Mouse (Mus musculus) heart, embryonic 10.5 days (tissue): Measurements from ENCODE around the gene Tmem145. TPM values are rescaled to one million over a fixed set of nuclear protein-coding genes. Genes with fewer than 3 reads are reported as not detected.
"Not testable (repeated sequence)": the region's sequence is repeated elsewhere in the genome, so short reads cannot be mapped to it uniquely, and the experiment has no call there.

Source experiments
- DNase-seq: peaks from one replicate; pipeline ENCODE4 v3.0.0-alpha.2; 2017; ENCODE audit warnings: low spot score
- H3K27ac ChIP-seq: fragments of 300-500 bp; sonication (generic); 2 replicates; pipeline ENCODE4 v1.5.1; 2016; ENCODE audit warnings: mild to moderate bottlenecking
- H3K27me3 ChIP-seq: fragments of 300-500 bp; sonication (generic); 2 replicates; pipeline ENCODE4 v1.6.1; 2016; ENCODE audit warnings: mild to moderate bottlenecking; ENCODE audit not compliant: poor library complexity, insufficient read depth, severe bottlenecking
- H3K36me3 ChIP-seq: fragments of 300-500 bp; sonication (generic); 2 replicates; pipeline ENCODE4 v1.6.1; 2016; ENCODE audit warnings: mild to moderate bottlenecking, moderate library complexity
- H3K4me1 ChIP-seq: fragments of 300-500 bp; sonication (generic); 2 replicates; pipeline ENCODE4 v1.6.1; 2016; ENCODE audit warnings: mild to moderate bottlenecking
- H3K4me3 ChIP-seq: fragments of 300-500 bp; sonication (generic); 2 replicates; pipeline ENCODE4 v1.5.1; 2016; ENCODE audit warnings: mild to moderate bottlenecking, moderate library complexity
- H3K9me3 ChIP-seq: fragments of 300-500 bp; sonication (generic); 2 replicates; pipeline ENCODE4 v1.6.1; 2016; ENCODE audit warnings: mild to moderate bottlenecking, moderate library complexity
- WGBS: fragments of 180-500 bp; shearing (Covaris S2); methylation state at CpG from one replicate; pipeline ENCODE4 v1.1.7; 2016; 5-methylcytosine and 5-hydroxymethylcytosine counted together
- polyA plus RNA-seq: library from polyadenylated mRNA; unstranded; fragments of >200 nt; fragmentation: Nextera tagmentation; extraction: Ambion mirVana; gene quantifications from 2 replicates; pipeline ENCODE4 v1.2.1, GENCODE M21; 2016

Gene Tmem145
- polyA plus RNA-seq = 0.09 and 0.63 TPM in 2 replicates

DNA sequence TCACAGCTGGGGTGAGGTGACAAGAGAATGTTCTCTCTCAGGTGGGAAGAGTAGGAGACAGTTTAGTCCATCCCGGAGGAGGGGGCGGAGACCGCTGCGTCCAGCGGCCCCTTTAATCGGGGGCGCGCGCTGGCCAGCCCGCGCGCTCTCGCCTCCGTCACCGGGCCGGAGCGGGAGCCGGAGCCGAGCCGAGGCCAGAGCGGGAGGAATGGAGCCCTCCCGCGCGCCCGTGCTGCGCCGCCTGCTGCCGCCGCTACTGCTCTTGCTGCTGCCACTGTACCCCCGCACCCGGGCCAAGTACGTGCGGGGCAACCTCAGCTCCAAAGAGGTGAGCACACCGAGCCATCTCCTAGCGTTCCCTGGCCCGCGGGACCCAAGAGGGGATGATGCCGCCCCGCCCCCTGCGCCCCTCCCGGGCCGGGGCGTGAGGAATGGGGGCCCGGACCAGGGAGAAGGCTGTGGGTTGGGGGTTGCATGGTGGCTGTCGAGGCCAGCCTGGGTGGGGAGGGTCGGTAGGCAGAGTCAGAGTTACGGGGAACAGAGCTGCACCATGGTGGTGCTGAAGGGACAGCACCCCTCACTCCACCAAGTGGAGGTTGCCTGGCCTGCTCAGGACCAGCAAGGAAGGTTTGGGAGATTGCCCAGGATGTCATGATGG is at the start of gene Tmem145:
Gene Tmem145, plus strand, starts transcription at position 151 of the 658 bp plus-strand sequence.
- Histone ChIP-seq H3K4me1 (peaks cover 13% of the 10 kb centered on the region), H3K27ac (no peak within 1 kb of the TSS), H3K9me3 (no peaks in the 10 kb centered on the region; the same call in 1 of the 2 replicates), H3K27me3 (peaks cover 42% of the 10 kb centered on the region), H3K36me3 (no peaks in the 10 kb centered on the region), H3K4me3 (peak within 1 kb of the TSS; percentile 70)
- WGBS = under 1% methylated on average over 47 of the region's 47 CpGs
- peak; percentile 80 for DNase-seq

GRCm38 (mm10) chr7:25261896-25262295 is 44.0 kb upstream of the Tmem145 start:
- H3K27ac ChIP-seq = no peak overlapping the region

GRCm38 (mm10) chr7:25263968-25264870 is 41.7 kb upstream of the Tmem145 start:
- peaks cover 29% of the 10 kb centered on the region for H3K4me1 ChIP-seq
- WGBS = 27% methylated on average over 17 of the region's 17 CpGs
- no peaks in the 10 kb centered on the region for H3K27me3 ChIP-seq
- no peaks in the 10 kb centered on the region for H3K9me3 ChIP-seq
- H3K27ac ChIP-seq = no peak overlapping the region
- no peak overlapping the region for H3K4me3 ChIP-seq
- DNase-seq = no peak
- H3K36me3 ChIP-seq = no peaks in the 10 kb centered on the region

More at GRCm38 (mm10) chr7:25261896-25262295, 44.0 kb upstream of the Tmem145 start:
- no peaks in the 10 kb centered on the region for H3K36me3 ChIP-seq
- no peaks in the 10 kb centered on the region for H3K9me3 ChIP-seq
- no peaks in the 10 kb centered on the region for H3K27me3 ChIP-seq
- no peak overlapping the region for H3K4me3 ChIP-seq
- H3K4me1 ChIP-seq = peaks cover 18% of the 10 kb centered on the region
- no peak for DNase-seq
- 70% methylated on average over 1 of the region's 1 CpGs for WGBS

GRCm38 (mm10) chr7:25265743-25266142 is 40.2 kb upstream of the Tmem145 start:
- not testable (repeated sequence) for H3K9me3 ChIP-seq, H3K36me3 ChIP-seq, H3K27me3 ChIP-seq, H3K27ac ChIP-seq, DNase-seq, H3K4me3 ChIP-seq
- WGBS = 63% methylated on average over 5 of the region's 5 CpGs
- peaks cover 43% of the 10 kb centered on the region for H3K4me1 ChIP-seq

GRCm38 (mm10) chr7:25266180-25266962 is 39.5 kb upstream of the Tmem145 start:
- Histone ChIP-seq H3K4me3 (peak overlapping the region; percentile 87), H3K9me3 (no peaks in the 10 kb centered on the region), H3K36me3 (peaks cover 8% of the 10 kb centered on the region), H3K27ac (peak overlapping the region; percentile 99; the same call in 1 of the 2 replicates), H3K4me1 (peaks cover 43% of the 10 kb centered on the region), H3K27me3 (no peaks in the 10 kb centered on the region)
- 70% methylated on average over 8 of the region's 8 CpGs for WGBS
- DNase-seq = no peak

- WGBS = 0% methylated on average over 29 of the region's 29 CpGs
- Histone ChIP-seq H3K36me3 (peaks cover 17% of the 10 kb centered on the region), H3K9me3 (no peaks in the 10 kb centered on the region), H3K4me3 (peak within 1 kb of the TSS; percentile 87), H3K27me3 (no peaks in the 10 kb centered on the region), H3K4me1 (peaks cover 47% of the 10 kb centered on the region), H3K27ac (peak within 1 kb of the TSS; percentile 99)
- DNase-seq = peak; percentile 100
Measured at GRCm38 (mm10) chr7:25267301-25267750, 38.6 kb upstream of the Tmem145 start, which contains the start of gene Cic. Cic (plus strand) TSS chr7:25267704.

- WGBS = under 1% methylated on average over 33 of the region's 33 CpGs
- H3K36me3 ChIP-seq = peaks cover 23% of the 10 kb centered on the region
- H3K27me3 ChIP-seq = no peaks in the 10 kb centered on the region
Measured at GRCm38 (mm10) chr7:25267751-25268463, 38.0 kb upstream of the Tmem145 start.

DNA sequence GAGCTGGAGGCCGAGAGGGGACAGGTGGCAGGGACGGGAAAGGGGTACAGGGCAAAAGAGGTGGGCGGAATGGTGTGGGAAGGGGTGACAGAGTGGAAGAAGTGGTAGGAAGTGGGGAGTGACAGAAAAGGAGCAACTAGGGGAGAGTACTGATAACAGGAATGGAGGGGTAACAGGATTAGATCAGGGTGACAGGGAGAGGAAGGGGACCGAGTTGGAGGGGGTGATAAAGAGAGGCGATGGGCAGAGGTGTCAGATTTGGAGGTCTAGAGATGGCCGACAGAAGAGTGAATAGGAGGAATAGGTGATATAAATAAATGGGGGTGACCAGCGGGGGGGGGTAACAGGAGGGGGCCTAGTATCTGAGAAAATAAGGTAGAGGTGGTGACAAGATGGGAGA is 37.3 kb upstream of the Tmem145 start:
- DNase-seq = no peak
- WGBS = 2% methylated on average over 7 of the region's 7 CpGs
- peaks cover 58% of the 10 kb centered on the region for H3K4me1 ChIP-seq
- no peaks in the 10 kb centered on the region for H3K27me3 ChIP-seq
- H3K9me3 ChIP-seq = no peaks in the 10 kb centered on the region
- peaks cover 30% of the 10 kb centered on the region for H3K36me3 ChIP-seq
- peak overlapping the region; percentile 87 for H3K4me3 ChIP-seq
- peak overlapping the region; percentile 99 for H3K27ac ChIP-seq

More at GRCm38 (mm10) chr7:25267751-25268463, 38.0 kb upstream of the Tmem145 start:
- DNase-seq = peak; percentile 100
- peak overlapping the region; percentile 87 for H3K4me3 ChIP-seq
- peaks cover 51% of the 10 kb centered on the region for H3K4me1 ChIP-seq
- no peaks in the 10 kb centered on the region for H3K9me3 ChIP-seq
- H3K27ac ChIP-seq = peak overlapping the region; percentile 99

DNA sequence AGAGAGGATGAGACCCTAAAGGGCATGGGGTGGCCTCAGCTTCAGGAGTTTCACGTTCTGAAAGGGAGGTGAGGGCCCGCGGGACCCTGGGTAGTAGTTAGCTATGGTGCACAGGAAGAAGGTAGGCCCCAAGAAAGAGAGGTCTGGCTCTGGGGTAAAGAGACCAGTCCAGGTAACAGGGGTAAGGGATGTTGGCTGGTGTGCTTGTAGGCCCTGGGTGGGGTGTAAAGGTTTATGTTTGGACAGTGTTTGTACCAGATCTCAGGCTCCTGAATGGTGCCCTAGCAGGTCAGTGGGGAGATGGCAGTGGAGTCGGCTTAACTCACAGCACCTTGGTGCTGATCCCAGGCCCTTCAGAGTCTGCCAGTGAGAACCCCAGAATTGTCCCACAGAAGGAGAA is 36.9 kb upstream of the Tmem145 start:
- H3K27me3 ChIP-seq = no peaks in the 10 kb centered on the region
- no peak for DNase-seq
- WGBS = 37% methylated on average over 4 of the region's 4 CpGs
- H3K4me1 ChIP-seq = peaks cover 59% of the 10 kb centered on the region
- H3K9me3 ChIP-seq = no peaks in the 10 kb centered on the region
- peaks cover 34% of the 10 kb centered on the region for H3K36me3 ChIP-seq
- H3K27ac ChIP-seq = peak overlapping the region; percentile 99
- H3K4me3 ChIP-seq = peak overlapping the region; percentile 87

GRCm38 (mm10) chr7:25269545-25270271 is 36.2 kb upstream of the Tmem145 start:
- Histone ChIP-seq H3K36me3 (peaks cover 35% of the 10 kb centered on the region), H3K27me3 (no peaks in the 10 kb centered on the region), H3K4me3 (peak overlapping the region; percentile 87; the same call in 1 of the 2 replicates), H3K27ac (no peak overlapping the region), H3K4me1 (peaks cover 58% of the 10 kb centered on the region), H3K9me3 (no peaks in the 10 kb centered on the region)
- 79% methylated on average over 8 of the region's 8 CpGs for WGBS
- DNase-seq = no peak
